Mouse (Mus musculus) G1E-ER4 (cell line): Measurements from ENCODE around the gene Spata18. TPM values are rescaled to one million over a fixed set of nuclear protein-coding genes. Genes with fewer than 3 reads are reported as not detected.

ENCODE experiments used
- GATA1 ChIP-seq: IDR thresholded peaks from one replicate; pipeline ENCODE4 v1.8.0; 2012; ENCODE audit warnings: low read length, inconsistent platforms
- polyA plus RNA-seq: library from polyadenylated mRNA; stranded (reverse); fragments of >175 nt; gene quantifications from 2 replicates; pipeline ENCODE4 v1.2.3, GENCODE M21; 2012

The Spata18 gene
- polyA plus RNA-seq, result not detected in 2 replicates

DNA sequence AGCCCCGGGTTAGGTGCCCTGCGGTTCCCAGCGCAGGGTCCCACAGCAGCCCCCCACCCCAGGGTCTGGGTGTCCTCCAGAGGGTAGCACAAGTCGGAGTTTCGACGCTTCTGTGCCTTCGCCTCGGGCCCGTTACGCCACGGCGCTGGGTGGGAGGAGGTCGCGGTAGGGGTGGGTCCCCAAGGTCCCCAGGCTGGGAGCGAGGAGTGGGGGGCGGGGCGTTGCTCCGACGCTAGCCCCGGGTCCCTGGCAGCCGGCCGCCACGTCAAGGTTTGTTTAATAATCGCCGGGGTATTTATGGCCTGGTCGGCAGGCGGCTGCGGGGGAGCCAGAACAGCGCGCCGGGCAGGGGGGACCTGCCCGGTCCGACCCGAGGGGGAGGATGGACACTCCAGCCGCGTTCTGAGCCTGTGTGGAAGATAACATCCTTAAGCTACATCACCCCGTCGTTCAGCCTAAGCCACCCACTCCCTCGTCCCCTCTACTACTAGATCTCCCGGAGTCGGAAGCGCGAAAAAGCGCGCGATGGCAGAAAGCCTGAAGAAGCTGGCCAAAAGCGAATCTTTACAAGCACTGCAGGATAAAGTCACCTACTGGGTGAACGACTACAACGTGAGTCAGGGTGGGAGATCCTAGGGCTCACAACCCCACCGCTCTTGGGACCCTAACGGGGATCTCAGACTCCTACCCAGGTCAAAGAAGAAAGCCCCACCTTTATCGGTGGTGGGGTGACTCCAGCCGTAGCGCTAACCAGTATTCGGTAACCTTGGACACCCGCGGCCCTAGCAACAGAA is at the start of gene Spata18:
TSS of gene Spata18 (plus strand) at position 319 of the 794 bp plus-strand sequence.
- no peak for TF ChIP-seq GATA1

DNA sequence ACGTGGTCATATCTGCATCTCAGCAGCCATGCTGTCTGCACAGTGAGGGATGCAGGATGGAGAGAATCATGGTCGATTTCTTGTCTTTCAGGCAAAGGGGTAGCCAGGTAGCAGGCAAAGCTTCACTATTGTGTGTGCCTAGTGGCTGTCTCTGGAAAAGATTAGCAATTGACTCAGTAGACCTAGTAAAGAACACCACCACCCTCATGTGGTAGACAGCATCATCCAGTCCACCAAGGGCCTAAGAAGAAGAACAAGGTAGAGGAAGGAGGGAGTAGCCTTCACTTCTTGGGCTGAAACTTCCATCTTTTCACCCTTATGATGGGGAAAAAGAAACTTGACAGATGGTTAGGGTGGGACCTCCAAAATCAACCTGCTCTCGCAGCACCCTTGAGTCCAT is 48.3 kb upstream of the Spata18 start:
- no peak for TF ChIP-seq GATA1

DNA sequence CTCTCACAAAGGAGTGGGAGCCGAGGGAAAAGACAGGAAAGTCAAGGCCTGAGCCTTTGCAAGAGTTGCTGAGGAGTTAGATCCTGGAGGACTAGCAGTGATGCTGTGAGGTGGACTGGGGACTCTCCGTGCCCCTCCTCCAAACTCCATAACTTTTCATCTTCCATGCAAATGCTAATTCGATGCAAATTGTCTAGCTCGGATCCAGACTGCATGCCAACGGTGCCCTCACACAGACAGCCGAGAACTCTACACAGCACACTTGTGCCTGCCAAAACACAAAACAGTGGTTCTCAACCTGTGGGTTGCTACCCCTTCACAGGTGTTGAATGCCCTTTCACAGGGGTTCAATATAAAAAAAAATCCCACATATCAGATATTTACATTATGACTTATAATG is 46.6 kb upstream of the Spata18 start:
- TF ChIP-seq GATA1, result no peak

DNA sequence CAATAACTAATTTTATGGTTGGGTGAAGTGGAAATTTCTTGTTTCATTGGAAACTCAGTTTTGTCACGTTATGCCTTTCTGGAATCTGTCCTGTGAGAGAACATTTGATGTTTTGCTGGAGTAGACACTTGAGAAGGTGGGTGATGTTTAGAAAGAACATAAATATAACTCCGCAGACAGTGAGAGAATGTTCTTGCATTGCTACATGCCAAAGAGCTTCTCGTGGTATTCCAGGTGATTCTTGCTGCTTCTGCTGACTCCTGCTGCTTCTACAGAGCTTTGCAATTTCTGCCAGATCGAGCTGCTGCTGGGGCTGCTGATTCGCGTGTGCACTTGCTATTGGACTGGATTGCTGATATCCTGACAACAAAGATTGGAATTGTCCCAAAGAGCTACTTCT is 46.2 kb upstream of the Spata18 start:
- no peak for TF ChIP-seq GATA1

DNA sequence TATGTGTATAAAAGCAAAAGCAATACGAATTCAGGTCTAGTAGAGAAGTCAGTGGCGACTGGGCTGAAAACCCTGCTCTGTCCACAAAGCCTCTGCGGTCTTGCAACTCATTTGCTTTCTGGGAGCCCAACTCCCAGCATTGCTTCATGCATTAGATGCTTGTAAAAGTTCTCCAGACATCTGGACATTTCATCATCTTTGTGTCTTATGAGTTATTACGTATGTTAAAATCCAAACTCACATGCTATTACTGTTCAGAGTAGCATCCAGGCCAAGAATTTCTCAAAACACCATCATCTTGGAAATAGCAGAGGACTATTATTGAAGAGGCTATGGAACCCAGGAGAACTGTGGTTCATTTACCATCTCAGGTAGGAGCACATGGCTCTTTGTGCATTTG is 40.1 kb upstream of the Spata18 start:
- TF ChIP-seq GATA1, result no peak

DNA sequence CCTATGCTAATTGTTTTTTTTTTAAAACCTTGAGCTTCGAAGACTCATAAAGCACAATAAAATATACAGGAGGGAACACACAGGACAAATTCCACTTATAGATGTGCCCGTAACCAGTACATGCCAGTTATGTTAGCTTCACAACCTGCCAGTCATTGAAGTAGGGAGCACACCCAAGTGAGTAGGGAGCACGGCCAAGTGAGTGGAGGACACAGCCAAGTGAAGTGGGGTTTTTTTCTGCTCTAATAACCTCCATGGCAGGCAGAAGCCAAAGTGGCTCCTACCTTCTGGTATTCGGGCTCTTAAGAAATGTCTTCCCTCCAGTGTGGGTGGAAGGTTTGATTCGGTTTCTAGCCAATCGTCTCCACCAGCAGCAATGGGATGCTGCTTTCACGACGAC is 37.9 kb upstream of the Spata18 start:
- no peak for TF ChIP-seq GATA1

DNA sequence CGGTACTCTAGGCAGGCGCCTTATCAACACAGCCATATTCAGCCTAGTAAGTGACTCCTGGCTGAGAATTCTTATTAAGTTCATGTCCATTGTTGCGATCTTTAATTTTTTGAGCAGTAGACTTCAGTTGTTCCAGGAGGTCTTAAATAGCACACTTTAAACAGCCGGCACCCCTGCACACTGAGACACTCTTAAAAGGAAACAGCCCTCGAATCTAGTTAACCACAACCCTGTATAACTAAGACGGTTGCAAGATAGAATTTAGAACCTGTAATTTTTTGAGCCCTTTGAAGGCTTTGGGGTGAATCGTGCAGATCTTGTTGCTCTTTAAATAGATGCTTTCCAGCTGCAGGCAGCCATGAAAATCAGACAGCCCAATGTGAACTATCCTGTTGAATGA is 36.0 kb upstream of the Spata18 start:
- TF ChIP-seq GATA1, result no peak

DNA sequence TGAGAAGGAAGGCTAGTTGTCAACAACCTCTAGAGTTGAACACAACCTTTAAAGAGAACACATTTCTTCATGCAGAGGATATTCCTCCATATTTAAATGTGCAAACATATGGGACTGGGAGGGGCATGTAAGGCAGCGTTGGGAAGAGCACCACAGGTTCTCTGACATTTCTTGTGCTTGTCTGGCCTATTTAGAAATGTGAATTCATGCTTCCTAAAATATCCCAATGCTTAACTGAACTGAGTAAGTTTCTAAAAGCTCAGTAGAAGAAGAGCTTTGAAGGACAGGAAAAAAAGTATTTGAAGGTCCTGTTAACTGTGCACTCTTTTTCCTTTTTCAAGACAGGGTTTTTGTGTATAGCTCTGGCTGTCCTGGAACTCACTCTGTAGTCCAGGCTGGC is 32.2 kb upstream of the Spata18 start:
- no peak for TF ChIP-seq GATA1

DNA sequence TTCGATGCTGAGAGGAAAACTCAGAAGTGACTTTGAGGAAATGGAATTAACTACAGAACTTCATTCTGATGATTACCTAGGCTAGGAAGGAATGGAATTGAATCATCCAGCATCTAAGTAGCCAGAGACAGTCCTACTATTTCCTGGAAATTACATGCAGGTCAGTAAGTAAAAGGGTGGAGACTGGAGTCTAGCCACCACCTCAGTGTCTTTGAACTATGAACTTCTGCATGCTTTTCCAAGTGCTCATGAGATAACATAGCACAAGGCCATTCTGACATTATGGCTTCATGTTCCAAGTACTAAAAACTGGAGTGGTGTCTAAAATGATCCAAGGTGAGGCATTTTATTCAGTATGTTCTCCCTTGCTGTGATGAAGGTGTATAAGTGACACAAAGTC is 25.7 kb upstream of the Spata18 start:
- no peak for TF ChIP-seq GATA1

DNA sequence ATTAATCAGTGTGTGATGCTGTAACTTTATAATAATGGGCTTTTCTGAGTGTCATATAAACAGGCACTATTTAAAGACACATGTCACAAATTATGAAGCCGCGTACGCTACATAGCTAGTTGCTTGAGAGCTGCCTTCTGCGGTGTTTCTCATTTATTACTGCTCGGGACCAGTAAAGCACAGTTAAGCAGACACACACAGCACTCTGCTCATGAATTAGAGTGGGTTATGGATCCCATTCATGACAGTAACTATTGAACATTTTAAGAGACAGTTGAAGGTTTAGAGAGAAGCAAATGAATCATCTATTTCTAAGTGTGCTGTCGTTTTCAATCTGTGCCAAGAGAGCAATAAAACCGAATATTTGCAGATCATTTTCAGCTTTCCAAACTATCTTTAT is 24.3 kb upstream of the Spata18 start:
- TF ChIP-seq GATA1, result no peak

DNA sequence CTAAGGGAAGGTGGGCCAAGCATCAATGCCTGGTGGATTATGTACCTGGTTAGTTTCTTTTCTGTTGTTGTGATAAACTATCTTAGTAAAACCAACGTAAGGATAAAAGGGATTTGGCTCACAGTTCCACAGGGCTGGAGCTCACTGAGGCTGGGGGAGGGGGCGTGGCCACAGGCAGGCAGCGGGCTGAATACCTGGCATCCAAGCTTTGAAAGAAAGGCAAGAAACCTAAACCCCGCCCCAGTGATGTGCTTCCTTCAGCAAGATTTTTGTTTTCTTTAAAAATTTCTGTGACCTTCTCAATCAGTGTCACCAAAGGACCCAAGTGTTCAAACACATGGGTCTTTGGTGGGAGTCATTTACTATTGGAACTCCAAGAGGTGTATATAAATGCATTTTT is 23.6 kb upstream of the Spata18 start:
- no peak for TF ChIP-seq GATA1

DNA sequence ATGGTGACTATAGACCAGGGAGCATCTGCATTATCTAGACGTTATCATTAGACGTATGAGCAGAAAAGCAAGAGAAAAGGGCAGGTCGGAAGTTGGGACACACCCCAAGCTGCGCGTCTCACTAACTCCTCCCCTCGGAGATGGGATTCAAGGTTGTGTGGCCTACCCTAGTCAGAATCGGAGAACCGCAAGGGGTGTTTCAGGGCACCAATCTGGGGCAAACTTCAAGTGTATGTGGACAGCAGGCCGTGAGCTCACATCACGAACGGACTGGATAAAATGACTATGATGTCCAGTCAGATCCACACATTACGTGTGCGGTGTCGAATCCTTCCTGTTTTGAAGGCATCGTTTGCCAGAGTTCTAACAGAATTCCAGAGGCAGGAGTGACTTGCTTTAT is 23.2 kb upstream of the Spata18 start:
- no peak for TF ChIP-seq GATA1

DNA sequence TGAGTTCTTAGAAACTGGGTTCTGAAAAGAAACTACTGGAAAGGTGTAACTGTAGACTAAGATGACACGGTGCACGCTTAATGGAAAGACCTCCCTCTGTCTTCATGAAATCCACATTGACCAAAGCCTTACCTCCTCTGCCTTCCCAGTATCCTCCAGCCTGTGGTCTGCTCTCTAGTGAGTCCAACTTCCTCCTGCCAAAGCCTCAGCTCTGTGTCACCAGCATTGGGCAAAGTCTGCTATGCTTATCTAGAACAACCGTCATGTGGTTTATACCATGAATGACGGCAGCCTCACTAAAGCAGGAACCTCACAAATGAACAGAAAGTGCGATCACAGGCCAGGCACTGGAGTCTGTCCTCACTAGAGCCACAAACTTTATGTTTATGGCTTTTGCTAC is 21.0 kb upstream of the Spata18 start:
- TF ChIP-seq GATA1, result no peak

DNA sequence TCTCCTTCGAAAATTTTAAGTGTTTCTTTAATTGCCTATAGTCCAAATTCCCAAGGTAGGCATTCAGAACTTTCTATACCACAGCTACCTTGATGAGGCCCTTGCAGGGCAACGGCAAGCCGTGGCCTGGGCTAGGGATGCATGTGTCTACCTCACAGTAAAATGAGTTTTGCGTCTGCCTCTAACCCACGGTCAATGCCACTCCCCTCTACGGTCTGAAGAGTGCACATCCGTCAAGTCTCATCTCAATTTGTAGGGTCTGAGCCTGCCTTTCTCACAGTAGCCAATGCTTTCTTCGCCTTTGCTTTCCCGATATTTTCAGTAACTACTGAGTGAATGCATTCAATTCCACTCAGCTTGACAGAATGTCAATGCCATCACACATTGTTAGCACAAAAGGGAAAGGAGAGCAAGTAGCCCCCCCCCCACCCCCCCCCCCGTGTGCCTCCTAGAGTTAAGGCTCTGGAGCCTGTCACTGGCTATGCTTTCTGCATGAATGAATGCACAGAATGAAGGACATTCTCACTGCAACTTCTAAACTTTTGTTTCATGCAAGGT is 20.1 kb upstream of the Spata18 start:
- TF ChIP-seq GATA1, result no peak

DNA sequence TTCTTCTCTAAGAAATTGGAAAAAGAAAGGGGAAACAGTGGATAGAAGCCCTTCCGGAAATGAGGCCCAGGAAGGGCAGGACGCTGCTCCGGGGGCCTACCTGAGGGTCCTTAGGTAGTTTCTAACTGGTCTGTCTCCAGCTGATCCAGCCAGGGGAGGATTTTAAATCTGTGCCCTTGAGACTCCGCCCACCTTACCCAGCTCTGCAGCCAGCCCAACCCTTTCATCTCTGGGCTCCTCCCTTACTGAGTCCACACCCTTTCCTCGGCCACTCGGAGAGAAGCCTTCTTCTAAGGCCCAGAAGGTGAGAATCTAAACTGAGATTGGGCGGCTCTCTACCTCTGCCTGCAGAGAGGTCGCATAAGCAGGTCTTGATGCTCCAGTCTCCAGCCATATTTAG is 18.9 kb upstream of the Spata18 start, which contains the start of gene Lrrc66:
TSS of gene Lrrc66 (minus strand) at position 236 of the 400 bp plus-strand sequence.
- TF ChIP-seq GATA1, result no peak

DNA sequence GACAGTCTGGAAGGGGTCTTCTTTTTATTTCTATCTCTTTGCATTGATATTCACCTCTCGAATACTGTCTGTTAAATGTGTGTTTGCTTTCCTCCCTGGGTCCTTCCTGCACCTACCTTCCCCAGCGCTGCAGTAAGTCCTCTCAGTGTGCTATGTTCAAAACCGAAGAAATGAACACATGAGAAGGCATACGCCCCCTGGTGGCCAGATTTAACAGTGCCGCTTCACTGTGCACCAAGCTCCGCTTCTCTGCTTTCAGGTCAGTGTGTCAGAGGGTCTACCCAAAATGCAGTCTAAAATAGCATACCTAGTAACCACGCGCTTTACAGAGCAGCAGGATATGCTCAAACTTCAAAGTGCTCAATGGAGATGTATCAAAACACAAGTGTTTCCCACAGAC is 18.0 kb upstream of the Spata18 start:
- no peak for TF ChIP-seq GATA1
